17 mouse cellular contexts compared by ENCODE assay signal in genomic region chr16:55442821-55443581, GRCm38 (mm10).
"Had no signal": no experiment of that assay in that cellular context is flagged by ENCODE, and none has a peak within 500 bp of the region (broad histone marks: within the 10 kb centered on the region; RNA-seq: fewer than 3 reads in every experiment).

No protein-coding gene starts in this region.

- H3K27me3 ChIP-seq: intestine, embryonic 15.5 days; kidney, embryonic 15.5 days; liver, embryonic 13.5 days; midbrain, embryonic 13.5 days; neural tube, embryonic 13.5 days; stomach, embryonic 15.5 days had no signal

- H3K4me2 ChIP-seq: intestine, embryonic 15.5 days; kidney, embryonic 15.5 days; liver, embryonic 13.5 days; midbrain, embryonic 13.5 days; neural tube, embryonic 13.5 days; stomach, embryonic 15.5 days had no signal

- ATAC-seq: intestine, embryonic 15.5 days; midbrain, embryonic 13.5 days had no signal

- H3K36me3 ChIP-seq: intestine, embryonic 15.5 days; kidney, embryonic 15.5 days; liver, embryonic 13.5 days; midbrain, embryonic 13.5 days; neural tube, embryonic 13.5 days; stomach, embryonic 15.5 days had no signal

- H3K4me1 ChIP-seq: intestine, embryonic 15.5 days; kidney, embryonic 15.5 days; liver, embryonic 13.5 days; midbrain, embryonic 13.5 days; neural tube, embryonic 13.5 days; stomach, embryonic 15.5 days had no signal

- H3K9me3 ChIP-seq: intestine, embryonic 15.5 days; kidney, embryonic 15.5 days; liver, embryonic 13.5 days; midbrain, embryonic 13.5 days; neural tube, embryonic 13.5 days; stomach, embryonic 15.5 days had no signal

- H3K9ac ChIP-seq: intestine, embryonic 15.5 days; kidney, embryonic 15.5 days; liver, embryonic 13.5 days; midbrain, embryonic 13.5 days; neural tube, embryonic 13.5 days; stomach, embryonic 15.5 days had no signal

- H3K4me3 ChIP-seq: intestine, embryonic 15.5 days; kidney, embryonic 15.5 days; liver, embryonic 13.5 days; midbrain, embryonic 13.5 days; neural tube, embryonic 13.5 days; stomach, embryonic 15.5 days had no signal

- H3K27ac ChIP-seq: intestine, embryonic 15.5 days; kidney, embryonic 15.5 days; liver, embryonic 13.5 days; midbrain, embryonic 13.5 days; neural tube, embryonic 13.5 days; stomach, embryonic 15.5 days had no signal

- DNase-seq: kidney, adult 11 months; kidney, adult 8-10 months; kidney, postnatal 10 days; kidney, postnatal 36 days; left cerebral cortex, postnatal 4 days; liver, embryonic 13.5 days; lung, adult 2 months; lung, postnatal 14 days; lung, postnatal 4 days; right cerebral cortex, postnatal 14 days; right cerebral cortex, postnatal 4 days; thymus, postnatal 25 days had no signal
